In genomic region chr1:116477703-116478102, GRCm38 (mm10) we compare ENCODE assay signal across 9 mouse cellular contexts.
DNase-seq lines count a peak whose midpoint lies in the region; ATAC-seq and TF ChIP-seq lines count a peak whose summit lies in the region.
"Had no signal": no experiment of that assay in that cellular context is flagged by ENCODE, and none has a peak within 500 bp of the region (broad histone marks: within the 10 kb centered on the region; RNA-seq: fewer than 3 reads in every experiment).

No protein-coding gene starts in this region.

- TF ChIP-seq POLR2A in lung, adult 2 months (IDR thresholded peaks at IDR 0.05; ENCODE audit: borderline replicate concordance, extremely low read depth, low read depth, low read length) = no peak

- no peaks in the 10 kb centered on the region for H3K27me3 ChIP-seq in embryonic facial prominence, embryonic 10.5 days (replicated peaks; ENCODE audit: low read depth, poor library complexity, severe bottlenecking)
- H3K27me3 ChIP-seq in hindbrain, postnatal 0 days (ENCODE audit: insufficient read depth, low read length) = no peaks in the 10 kb centered on the region
- H3K27me3 ChIP-seq in liver, embryonic 14.5 days (ENCODE audit: control insufficient read depth, insufficient read depth, low read length) = no peaks in the 10 kb centered on the region
- H3K27me3 ChIP-seq: embryonic facial prominence, embryonic 13.5 days; limb, embryonic 15.5 days had no signal

- no peak overlapping the region for H3K4me2 ChIP-seq in hindbrain, postnatal 0 days (ENCODE audit: low read depth, low read length)
- no peak overlapping the region for H3K4me2 ChIP-seq in liver, embryonic 14.5 days (ENCODE audit: low read depth)
- H3K4me2 ChIP-seq: embryonic facial prominence, embryonic 13.5 days; limb, embryonic 15.5 days had no signal

- H3K4me1 ChIP-seq in lung, adult 2 months (ENCODE audit: control insufficient read depth, insufficient read depth, low read length) = no peaks in the 10 kb centered on the region
- H3K4me1 ChIP-seq in embryonic facial prominence, embryonic 10.5 days = no peaks in the 10 kb centered on the region
- no peaks in the 10 kb centered on the region for H3K4me1 ChIP-seq in hindbrain, postnatal 0 days (ENCODE audit: insufficient read depth, low read length)
- H3K4me1 ChIP-seq in liver, embryonic 14.5 days (replicated peaks; ENCODE audit: control insufficient read depth in 2 of 2, insufficient read depth in 2 of 2, low read length in 1 of 2) = no peaks in the 10 kb centered on the region
- H3K4me1 ChIP-seq: embryonic facial prominence, embryonic 13.5 days; limb, embryonic 15.5 days had no signal

- WGBS in lung, adult 2 months = 22% methylated on average over 2 of the region's 2 CpGs
- WGBS in embryonic facial prominence, embryonic 10.5 days = 31% methylated on average over 2 of the region's 2 CpGs
- WGBS in hindbrain, postnatal 0 days = 13% methylated on average over 2 of the region's 2 CpGs
- WGBS in liver, embryonic 14.5 days (ENCODE audit: insufficient replicate concordance) = 28% methylated on average over 2 of the region's 2 CpGs

- DNase-seq in lung, postnatal 36 days = peak; percentile 1
- DNase-seq in lung, adult 2 months = no peak
- peak; percentile 16 for DNase-seq in adrenal gland, adult 8-10 months
- peak; percentile 68 for DNase-seq in embryonic facial prominence, embryonic 10.5 days (ENCODE audit: low spot score)
- peak; percentile 70 for DNase-seq in hindbrain, postnatal 0 days (ENCODE audit: low spot score)
- DNase-seq in liver, embryonic 14.5 days (ENCODE audit: low read depth in 3 of 3, low spot score in 3 of 3) = no peak
- peak; percentile 10 for DNase-seq in testis, postnatal 14 days (ENCODE audit: low spot score)

- H3K9me3 ChIP-seq in embryonic facial prominence, embryonic 10.5 days = no peaks in the 10 kb centered on the region
- no peaks in the 10 kb centered on the region for H3K9me3 ChIP-seq in hindbrain, postnatal 0 days (ENCODE audit: low read length)
- H3K9me3 ChIP-seq in liver, embryonic 14.5 days (ENCODE audit: control insufficient read depth, low read length) = no peaks in the 10 kb centered on the region
- H3K9me3 ChIP-seq: embryonic facial prominence, embryonic 13.5 days; limb, embryonic 15.5 days had no signal

- no peak for ATAC-seq in hindbrain, postnatal 0 days
- ATAC-seq in liver, embryonic 14.5 days (ENCODE audit: insufficient read depth) = no peak

- H3K9ac ChIP-seq in hindbrain, postnatal 0 days (replicated peaks; ENCODE audit: low read length) = no peak overlapping the region
- H3K9ac ChIP-seq in liver, embryonic 14.5 days (replicated peaks) = no peak overlapping the region
- H3K9ac ChIP-seq: embryonic facial prominence, embryonic 13.5 days; limb, embryonic 15.5 days had no signal

- TF ChIP-seq EP300 in liver, embryonic 14.5 days (IDR thresholded peaks at IDR 0.05; ENCODE audit: low read depth) = no peak

- no peak overlapping the region for H3K27ac ChIP-seq in embryonic facial prominence, embryonic 10.5 days (replicated peaks)
- no peak overlapping the region for H3K27ac ChIP-seq in hindbrain, postnatal 0 days
- no peak overlapping the region for H3K27ac ChIP-seq in liver, embryonic 14.5 days
- H3K27ac ChIP-seq: embryonic facial prominence, embryonic 13.5 days; limb, embryonic 15.5 days had no signal

- no peak overlapping the region for H3K4me3 ChIP-seq in lung, adult 2 months (replicated peaks; ENCODE audit: extremely low read depth, low read depth, low read length)
- no peak overlapping the region for H3K4me3 ChIP-seq in embryonic facial prominence, embryonic 10.5 days
- H3K4me3 ChIP-seq in hindbrain, postnatal 0 days (ENCODE audit: low read length) = no peak overlapping the region
- H3K4me3 ChIP-seq in liver, embryonic 14.5 days (ENCODE audit: insufficient read depth in 1 of 2, low read depth in 2 of 2, low read length in 2 of 2) = no peak overlapping the region
- H3K4me3 ChIP-seq: embryonic facial prominence, embryonic 13.5 days; limb, embryonic 15.5 days had no signal

- H3K36me3 ChIP-seq in embryonic facial prominence, embryonic 10.5 days (replicated peaks) = no peaks in the 10 kb centered on the region
- H3K36me3 ChIP-seq in hindbrain, postnatal 0 days (ENCODE audit: insufficient read depth, low read length) = no peaks in the 10 kb centered on the region
- no peaks in the 10 kb centered on the region for H3K36me3 ChIP-seq in liver, embryonic 14.5 days (replicated peaks; ENCODE audit: control insufficient read depth, insufficient read depth, low read depth)
- H3K36me3 ChIP-seq: embryonic facial prominence, embryonic 13.5 days; limb, embryonic 15.5 days had no signal

- TF ChIP-seq CTCF in lung, adult 2 months (IDR thresholded peaks at IDR 0.05; ENCODE audit: insufficient read depth, low read length) = no peak
- peak; percentile 76 for TF ChIP-seq CTCF in hindbrain, postnatal 0 days (IDR thresholded peaks at IDR 0.05; ENCODE audit: low read depth)
- peak; percentile 57 for TF ChIP-seq CTCF in liver, embryonic 14.5 days (IDR thresholded peaks at IDR 0.05; ENCODE audit: low read depth)

Comparison
In these comparisons a context has a peak if more than half of its experiments do, and no peak if none do; other contexts are left out.
1. DNase-seq: peak in lung, postnatal 36 days (single experiment), adrenal gland, adult 8-10 months (single experiment), embryonic facial prominence, embryonic 10.5 days (single experiment), hindbrain, postnatal 0 days (single experiment) and testis, postnatal 14 days (single experiment); none in lung, adult 2 months (single experiment) and liver, embryonic 14.5 days (0 of 3).